Mouse (Mus musculus) forebrain, embryonic 12.5 days (tissue): ENCODE data around the gene Gm973. TPM values are rescaled to one million over a fixed set of nuclear protein-coding genes. Genes with fewer than 3 reads are reported as not detected.
"Not testable (repeated sequence)": the region's sequence is repeated elsewhere in the genome, so short reads cannot be mapped to it uniquely, and the experiment has no call there.

ENCODE experiments used
- ATAC-seq: fragments of 200-750 bp; cut with Nextera tagmentation; 2 replicates; pipeline ENCODE4 v1.8.0; 2017; ENCODE audit warnings: moderate TSS enrichment; ENCODE audit not compliant: low FRiP score
- H3K27ac ChIP-seq: fragments of 300-500 bp; sonication (generic); 2 replicates; pipeline ENCODE4 v1.5.1; 2016; ENCODE audit warnings: mild to moderate bottlenecking
- H3K27me3 ChIP-seq: fragments of 300-500 bp; sonication (generic); 2 replicates; pipeline ENCODE4 v1.6.1; 2016; ENCODE audit warnings: mild to moderate bottlenecking
- H3K36me3 ChIP-seq: fragments of 300-500 bp; sonication (generic); replicated peaks from 2 replicates; pipeline ENCODE4 v1.6.1; 2016; ENCODE audit warnings: mild to moderate bottlenecking
- H3K4me1 ChIP-seq: fragments of 300-500 bp; sonication (generic); 2 replicates; pipeline ENCODE4 v1.6.1; 2016
- H3K4me2 ChIP-seq: fragments of 300-500 bp; sonication (generic); 2 replicates; pipeline ENCODE4 v1.6.1; 2016; ENCODE audit warnings: mild to moderate bottlenecking, moderate library complexity
- H3K4me3 ChIP-seq: fragments of 300-500 bp; sonication (generic); replicated peaks from 2 replicates; pipeline ENCODE4 v1.5.1; 2016; ENCODE audit warnings: mild to moderate bottlenecking
- H3K9ac ChIP-seq: fragments of 300-500 bp; sonication (generic); 2 replicates; pipeline ENCODE4 v1.6.1; 2016; ENCODE audit warnings: mild to moderate bottlenecking
- H3K9me3 ChIP-seq: fragments of 300-500 bp; sonication (generic); 2 replicates; pipeline ENCODE4 v1.6.1; 2016
- WGBS: fragments of 180-500 bp; shearing (Covaris S2); methylation state at CpG from one replicate; pipeline ENCODE4 v1.1.7; 2016; 5-methylcytosine and 5-hydroxymethylcytosine counted together
- polyA plus RNA-seq: library from polyadenylated mRNA; unstranded; fragments of >200 nt; fragmentation: Nextera tagmentation; extraction: Ambion mirVana; gene quantifications from 2 replicates; pipeline ENCODE4 v1.2.1, GENCODE M21; 2016

Gm973 gene
- polyA plus RNA-seq, 1 experiment from 2014 or later, result 1.1 TPM

DNA sequence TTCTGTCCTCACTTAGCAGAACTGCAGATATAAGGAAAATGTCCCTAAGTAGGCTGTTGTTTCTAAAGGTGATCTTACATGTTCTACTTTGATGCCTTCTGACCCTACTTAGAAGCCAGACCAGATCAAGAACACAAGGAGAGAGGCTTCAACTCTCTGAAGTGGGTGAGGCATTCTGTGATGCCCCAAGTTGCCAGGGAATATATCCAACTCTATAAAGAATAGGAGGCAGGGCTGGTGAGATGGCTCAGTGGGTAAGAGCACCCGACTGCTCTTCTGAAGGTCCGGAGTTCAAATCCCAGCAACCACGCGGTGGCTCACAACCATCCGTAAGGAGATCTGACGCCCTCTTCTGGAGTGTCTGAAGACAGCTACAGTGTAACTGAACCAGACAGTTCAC is 114.3 kb downstream of the Gm973 start:
- not testable (repeated sequence) for H3K4me3 ChIP-seq

DNA sequence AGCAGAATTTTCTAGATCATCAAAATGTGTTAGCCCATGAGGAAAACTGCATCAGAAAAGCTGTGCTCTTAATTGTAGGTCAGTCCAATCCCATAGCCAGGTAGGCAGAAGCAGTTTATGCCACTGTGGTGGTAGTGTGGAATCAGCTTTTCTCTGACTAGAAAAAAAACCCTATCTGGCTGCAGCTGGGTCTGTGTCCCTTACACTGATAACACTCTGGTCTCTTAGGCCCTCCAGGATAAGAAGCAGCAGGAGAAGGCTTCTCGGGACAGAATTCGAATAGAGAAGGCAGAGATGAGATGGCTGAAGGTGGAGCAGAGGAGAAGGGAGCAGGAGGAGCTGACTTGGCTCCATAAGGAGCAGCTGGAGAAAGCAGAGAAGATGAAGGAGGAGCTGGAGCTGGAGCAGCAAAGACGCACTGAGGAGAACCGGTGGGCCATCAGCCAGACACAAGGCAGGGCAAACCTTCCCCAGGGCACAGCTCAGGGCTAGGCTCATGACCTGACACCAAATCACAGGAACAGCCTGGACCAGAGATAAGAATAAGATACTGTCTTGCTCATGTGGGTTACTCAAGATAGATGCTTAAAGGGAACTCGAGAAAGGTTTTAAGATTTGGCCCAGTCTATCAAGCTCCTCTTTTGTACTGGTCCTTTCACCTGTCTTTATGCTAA is 116.1 kb downstream of the Gm973 start:
- no peak for ATAC-seq
- 80% methylated on average over 5 of the region's 5 CpGs for WGBS
- H3K36me3 ChIP-seq, result no peaks in the 10 kb centered on the region

More for the DNA sequence above, 114.3 kb downstream of the Gm973 start:
- ATAC-seq, H3K9me3 ChIP-seq, H3K27me3 ChIP-seq, H3K9ac ChIP-seq, H3K27ac ChIP-seq, H3K4me1 ChIP-seq, H3K4me2 ChIP-seq, H3K36me3 ChIP-seq: not testable (repeated sequence)
- 91% methylated on average over 6 of the region's 6 CpGs for WGBS

DNA sequence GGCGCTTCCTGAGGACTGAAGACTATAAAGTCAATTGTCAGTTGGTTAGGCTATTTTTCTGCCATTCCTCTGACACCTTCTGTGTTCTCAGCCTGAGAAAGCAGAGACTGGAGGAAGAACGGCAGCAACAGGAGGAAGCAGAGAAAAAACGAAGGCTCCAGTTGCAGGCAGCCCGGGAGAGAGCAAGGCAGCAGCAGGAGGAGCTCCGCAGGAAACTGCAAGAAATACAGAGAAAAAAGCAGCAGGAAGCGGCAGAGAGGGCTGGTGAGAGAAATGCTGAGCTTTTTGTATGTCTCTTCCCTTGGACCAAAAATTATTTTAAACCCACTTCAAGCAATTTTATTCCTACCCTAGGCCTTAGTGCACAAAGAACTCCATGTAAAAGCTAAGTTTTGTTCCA is 117.0 kb downstream of the Gm973 start:
- no peaks in the 10 kb centered on the region for H3K36me3 ChIP-seq
- no peak overlapping the region for H3K4me3 ChIP-seq
- H3K27me3 ChIP-seq, result no peaks in the 10 kb centered on the region
- H3K4me2 ChIP-seq, result no peak overlapping the region
- ATAC-seq, result no peak
- no peaks in the 10 kb centered on the region for H3K9me3 ChIP-seq
- H3K9ac ChIP-seq, result no peak overlapping the region
- no peaks in the 10 kb centered on the region for H3K4me1 ChIP-seq
- no peak overlapping the region for H3K27ac ChIP-seq
- WGBS, result 49% methylated on average over 6 of the region's 6 CpGs

More for the DNA sequence above, 116.1 kb downstream of the Gm973 start:
- Histone ChIP-seq H3K27ac (no peak overlapping the region), H3K4me2 (no peak overlapping the region), H3K4me3 (no peak overlapping the region), H3K9me3 (no peaks in the 10 kb centered on the region), H3K9ac (no peak overlapping the region), H3K27me3 (no peaks in the 10 kb centered on the region), H3K4me1 (no peaks in the 10 kb centered on the region)

DNA sequence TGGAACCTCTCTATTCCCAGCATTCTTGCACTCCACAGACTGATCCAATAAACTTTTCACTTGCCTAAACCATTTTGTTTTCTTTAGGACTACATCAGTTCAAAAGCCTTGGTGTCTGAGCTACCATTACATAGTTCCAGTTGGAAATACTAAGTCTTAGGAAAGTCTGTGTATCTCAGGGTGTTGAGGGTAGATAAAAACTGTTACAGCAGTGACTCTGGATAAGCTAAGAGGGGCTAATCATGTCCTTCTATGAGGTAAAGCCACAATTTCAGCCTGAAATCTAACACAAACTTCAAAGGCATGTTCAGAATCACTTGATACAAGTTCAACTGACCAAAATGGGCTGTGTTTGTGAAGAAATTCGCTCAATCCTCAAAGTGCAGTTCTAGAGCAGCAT is 120.3 kb downstream of the Gm973 start:
- Histone ChIP-seq H3K9ac (no peak overlapping the region), H3K4me3 (no peak overlapping the region), H3K27me3 (no peaks in the 10 kb centered on the region), H3K9me3 (no peaks in the 10 kb centered on the region), H3K36me3 (peaks cover 9% of the 10 kb centered on the region), H3K4me2 (no peak overlapping the region), H3K27ac (no peak overlapping the region), H3K4me1 (no peaks in the 10 kb centered on the region)
- WGBS, result 73% methylated on average over 1 of the region's 1 CpGs
- no peak for ATAC-seq

DNA sequence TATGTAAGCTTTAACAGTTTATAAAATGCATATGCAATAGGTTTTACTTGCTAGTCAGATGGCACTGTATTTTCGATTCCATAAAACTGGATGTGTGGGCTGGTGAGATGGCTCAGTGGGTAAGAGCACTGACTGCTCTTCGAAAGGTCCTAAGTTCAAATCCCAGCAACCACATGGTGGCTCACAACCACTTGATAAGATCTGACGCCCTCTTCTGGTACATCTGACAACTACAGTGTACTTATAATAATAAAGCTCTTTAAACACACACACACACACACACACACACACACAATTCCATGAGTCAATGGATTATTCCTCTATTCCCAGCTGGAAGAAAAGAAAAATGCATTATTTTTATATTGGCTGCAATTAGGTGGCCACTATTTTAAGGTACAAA is 122.3 kb downstream of the Gm973 start:
- Histone ChIP-seq H3K27me3 (no peaks in the 10 kb centered on the region), H3K9ac (no peak overlapping the region), H3K9me3 (no peaks in the 10 kb centered on the region), H3K4me1 (no peaks in the 10 kb centered on the region), H3K4me3 (no peak overlapping the region), H3K36me3 (peaks cover 25% of the 10 kb centered on the region), H3K4me2 (no peak overlapping the region), H3K27ac (no peak overlapping the region)
- WGBS, result 84% methylated on average over 3 of the region's 3 CpGs
- no peak for ATAC-seq

DNA sequence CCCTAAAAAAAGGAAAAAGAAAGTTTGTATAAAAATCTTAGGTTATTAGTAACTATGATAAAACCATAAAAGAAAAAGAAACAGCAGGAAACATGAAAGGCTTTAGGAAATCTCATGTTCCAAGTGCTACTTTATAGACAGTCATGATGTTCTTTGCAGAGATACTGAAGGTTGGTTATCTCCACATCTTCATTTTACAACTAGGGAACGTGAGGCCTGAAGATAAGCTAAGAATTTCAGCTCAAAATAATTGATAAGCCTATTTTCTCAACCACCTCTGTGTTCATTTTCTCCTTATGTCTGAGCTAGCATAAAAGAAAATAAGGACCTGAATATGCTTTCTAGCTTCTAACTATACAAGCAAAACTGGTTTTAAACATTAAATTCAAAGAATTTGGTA is 126.4 kb downstream of the Gm973 start:
- 93% methylated on average over 1 of the region's 1 CpGs for WGBS
- no peak overlapping the region for H3K4me2 ChIP-seq
- no peaks in the 10 kb centered on the region for H3K9me3 ChIP-seq
- no peaks in the 10 kb centered on the region for H3K27me3 ChIP-seq
- no peak overlapping the region for H3K27ac ChIP-seq
- no peak overlapping the region for H3K4me3 ChIP-seq
- peaks cover 37% of the 10 kb centered on the region for H3K36me3 ChIP-seq
- ATAC-seq, result no peak
- no peak overlapping the region for H3K9ac ChIP-seq
- H3K4me1 ChIP-seq, result no peaks in the 10 kb centered on the region

DNA sequence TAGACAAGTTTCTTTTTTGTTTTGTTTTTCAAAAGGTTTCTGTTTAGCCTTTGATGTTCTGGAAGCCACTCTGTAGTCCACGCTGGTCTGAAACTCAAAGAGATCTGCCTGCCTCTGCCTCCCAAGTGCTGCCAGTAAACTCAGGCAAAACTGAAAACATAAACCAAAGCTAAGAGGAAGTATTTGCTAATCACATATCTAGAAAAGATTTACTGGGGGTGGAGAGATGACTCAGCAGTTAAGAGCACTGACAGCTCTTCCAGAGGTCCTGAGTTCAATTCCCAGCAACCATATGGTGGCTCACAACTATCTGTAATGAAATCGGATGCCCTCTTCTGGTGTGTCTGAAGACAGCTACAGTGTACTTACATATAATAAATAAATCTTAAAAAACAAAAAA is 130.4 kb downstream of the Gm973 start:
- not testable (repeated sequence) for ATAC-seq, H3K9me3 ChIP-seq, H3K4me2 ChIP-seq, H3K4me3 ChIP-seq, H3K4me1 ChIP-seq, H3K27ac ChIP-seq, H3K27me3 ChIP-seq, H3K9ac ChIP-seq
- H3K36me3 ChIP-seq, result peaks cover 52% of the 10 kb centered on the region
- 91% methylated on average over 2 of the region's 2 CpGs for WGBS

DNA sequence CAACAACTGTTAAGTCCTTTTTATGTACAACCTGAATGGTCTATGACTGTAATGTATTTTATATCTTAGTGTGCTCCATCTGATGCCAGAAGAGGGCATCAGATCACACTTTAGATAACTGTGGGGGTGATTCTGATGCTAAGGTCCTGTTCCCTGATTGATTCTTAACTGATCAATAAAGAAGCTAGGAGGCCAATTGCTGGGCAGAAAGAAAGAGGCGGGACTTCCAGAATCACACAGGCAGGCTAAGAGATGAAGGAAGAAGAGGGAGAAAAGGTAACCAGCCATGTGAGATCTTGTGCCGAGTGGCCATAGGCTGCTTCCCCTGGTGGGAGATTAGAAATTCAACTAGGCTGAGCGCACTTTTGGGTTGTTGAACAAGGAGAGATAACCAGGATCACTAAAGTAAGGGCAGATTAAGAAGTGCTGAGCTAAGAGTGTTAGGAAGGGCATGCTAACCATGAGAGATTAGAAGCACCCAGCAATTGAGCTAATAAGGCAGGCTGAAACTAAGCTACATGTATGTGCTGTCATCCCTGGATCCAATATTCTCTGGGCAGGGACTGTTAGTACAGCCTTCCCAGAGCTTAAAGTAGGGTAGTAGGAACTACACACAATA is 135.2 kb downstream of the Gm973 start:
- no peak for ATAC-seq
- no peaks in the 10 kb centered on the region for H3K9me3 ChIP-seq
- H3K27ac ChIP-seq, result no peak overlapping the region
- H3K4me3 ChIP-seq, result no peak overlapping the region
- H3K9ac ChIP-seq, result no peak overlapping the region
- 96% methylated on average over 3 of the region's 3 CpGs for WGBS
- H3K4me1 ChIP-seq, result no peaks in the 10 kb centered on the region
- H3K27me3 ChIP-seq, result no peaks in the 10 kb centered on the region
- H3K36me3 ChIP-seq, result peaks cover 51% of the 10 kb centered on the region
- H3K4me2 ChIP-seq, result no peak overlapping the region

DNA sequence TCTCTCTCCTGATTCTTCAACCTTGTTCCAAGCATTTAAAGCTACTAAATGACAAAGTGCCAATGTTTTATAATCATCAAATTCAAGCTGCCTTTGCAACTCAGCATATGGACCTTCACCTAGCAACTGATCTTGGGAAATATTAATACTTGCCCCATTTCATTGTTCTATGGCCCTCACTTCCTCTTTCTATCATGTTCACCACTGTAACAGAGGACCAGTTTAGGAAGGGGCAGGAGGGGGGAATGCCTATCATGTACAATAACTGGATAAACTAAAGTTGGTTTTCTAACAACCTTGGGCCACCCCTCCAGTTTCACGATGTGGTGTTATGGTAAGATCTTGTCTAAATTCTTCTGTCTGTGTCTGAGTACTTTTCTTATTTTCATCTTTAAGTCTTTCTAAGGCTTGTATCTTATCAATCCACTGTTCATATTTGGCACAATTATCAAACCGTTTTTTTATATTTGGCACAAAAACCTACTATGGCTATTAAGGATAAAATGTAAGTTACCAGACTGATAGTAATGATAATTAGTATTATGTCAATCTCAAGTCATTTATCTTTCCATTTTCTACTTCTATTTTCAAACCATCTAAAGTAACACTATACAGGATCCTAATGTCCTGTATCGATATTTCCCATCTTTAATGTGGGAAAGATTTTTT is 137.3 kb downstream of the Gm973 start:
- no peak overlapping the region for H3K27ac ChIP-seq
- H3K9me3 ChIP-seq, result no peaks in the 10 kb centered on the region
- no peak overlapping the region for H3K4me3 ChIP-seq
- H3K36me3 ChIP-seq, result peaks cover 39% of the 10 kb centered on the region
- H3K4me2 ChIP-seq, result no peak overlapping the region
- H3K27me3 ChIP-seq, result no peaks in the 10 kb centered on the region
- ATAC-seq, result no peak
- WGBS, result 95% methylated on average over 3 of the region's 3 CpGs
- no peak overlapping the region for H3K9ac ChIP-seq
- no peaks in the 10 kb centered on the region for H3K4me1 ChIP-seq

DNA sequence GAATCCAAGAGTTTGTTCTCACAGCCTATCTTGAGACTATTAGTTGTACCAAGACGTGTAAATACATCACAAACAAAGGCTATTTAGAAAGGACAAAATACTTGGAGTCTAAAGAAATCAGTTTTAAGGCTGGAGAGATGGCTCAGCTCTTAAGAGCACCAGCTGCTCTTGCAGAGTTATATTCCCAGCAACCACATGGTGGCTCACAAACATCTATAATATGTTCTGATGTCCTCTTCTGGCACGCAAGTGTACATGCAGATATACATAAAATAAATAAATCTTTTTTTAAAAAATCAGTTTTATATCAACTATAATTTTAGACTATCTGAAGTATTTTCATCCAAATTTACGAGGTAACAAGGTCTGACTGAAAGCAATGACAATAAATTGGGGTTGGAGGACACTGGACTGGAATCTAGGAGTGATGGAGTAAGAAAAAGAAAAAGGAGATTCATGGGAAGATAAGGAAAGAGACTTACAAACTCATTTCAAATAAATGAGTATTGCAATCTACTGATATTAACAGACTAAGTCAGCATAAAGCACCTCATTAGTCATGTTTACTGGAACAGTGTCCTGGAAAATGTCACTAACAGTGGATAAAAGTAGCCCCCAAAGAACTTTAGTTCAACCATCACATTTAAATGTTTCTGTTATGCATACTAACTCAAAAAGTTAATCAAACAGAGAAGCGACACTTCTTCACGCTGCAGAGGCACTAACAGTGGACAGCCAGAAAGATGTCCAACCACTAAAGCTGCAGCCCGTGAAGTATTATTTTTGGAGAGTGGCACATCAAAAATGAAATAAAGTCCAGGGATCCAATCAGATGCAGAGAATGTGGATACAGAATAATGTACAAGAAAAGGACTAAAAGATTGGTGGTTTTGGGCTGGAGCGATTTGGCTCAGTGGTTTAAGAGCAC is 140.4 kb downstream of the Gm973 start:
- no peak overlapping the region for H3K4me2 ChIP-seq
- peaks cover 22% of the 10 kb centered on the region for H3K36me3 ChIP-seq
- no peaks in the 10 kb centered on the region for H3K4me1 ChIP-seq
- no peaks in the 10 kb centered on the region for H3K9me3 ChIP-seq
- H3K9ac ChIP-seq, result no peak overlapping the region
- no peak overlapping the region for H3K4me3 ChIP-seq
- 92% methylated on average over 7 of the region's 7 CpGs for WGBS
- H3K27ac ChIP-seq, result no peak overlapping the region
- H3K27me3 ChIP-seq, result no peaks in the 10 kb centered on the region
- no peak for ATAC-seq

DNA sequence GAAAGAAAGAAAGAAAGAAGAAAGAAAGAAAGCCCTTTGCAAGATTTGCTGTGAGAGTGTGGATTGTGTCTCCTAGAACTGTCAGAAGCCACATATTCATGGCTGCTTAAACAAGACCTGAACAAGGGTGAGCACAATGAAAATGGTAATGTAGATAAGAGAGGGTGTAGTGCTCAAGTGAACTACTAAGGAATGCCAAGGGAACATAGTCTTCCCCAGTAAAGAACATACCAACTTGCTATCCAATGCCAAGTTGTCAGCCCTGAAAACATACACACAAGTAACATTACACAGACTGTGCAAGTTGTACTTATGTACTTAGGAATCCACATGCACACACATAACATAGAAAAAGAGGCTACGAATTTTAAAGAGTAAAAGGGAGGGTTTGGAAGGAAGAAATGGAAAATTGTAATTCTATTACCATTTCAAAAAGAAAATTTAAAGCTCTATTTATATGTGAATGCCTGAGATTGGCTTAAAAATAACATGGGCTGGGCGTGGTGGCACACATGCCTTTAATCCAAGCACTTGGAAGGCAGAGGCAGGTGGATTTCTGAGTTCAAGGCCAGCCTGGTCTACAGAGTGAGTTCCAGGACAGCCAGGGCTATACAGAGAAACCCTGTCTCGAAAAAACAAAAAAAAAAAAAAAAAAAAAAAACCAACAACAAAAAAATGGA is 147.5 kb downstream of the Gm973 start:
- ATAC-seq, result no peak
- Histone ChIP-seq H3K27ac (no peak overlapping the region), H3K9ac (no peak overlapping the region), H3K4me2 (no peak overlapping the region), H3K9me3 (no peaks in the 10 kb centered on the region), H3K4me1 (peaks cover 6% of the 10 kb centered on the region), H3K4me3 (no peak overlapping the region), H3K36me3 (no peaks in the 10 kb centered on the region; the same call in 1 of the 2 replicates), H3K27me3 (no peaks in the 10 kb centered on the region)
- WGBS, result 81% methylated on average over 3 of the region's 3 CpGs

DNA sequence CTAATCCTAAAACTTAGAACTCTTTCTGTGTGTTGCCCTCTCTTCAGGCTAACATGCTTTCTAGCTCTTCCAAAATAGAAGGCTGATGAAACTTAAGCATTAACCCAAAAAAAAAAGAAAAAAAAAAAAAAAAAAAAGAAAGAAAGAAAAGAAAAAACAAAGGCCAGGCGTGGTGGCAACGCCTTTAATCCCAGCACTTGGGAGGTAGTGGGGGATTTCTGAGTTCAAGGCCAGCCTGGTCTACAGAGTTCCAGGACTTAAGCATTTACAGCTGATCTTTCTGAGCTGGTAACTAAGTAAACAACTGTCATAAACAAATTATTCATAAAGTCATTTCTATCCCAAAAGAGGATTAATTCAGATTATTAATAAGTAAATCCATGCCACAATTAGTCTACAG is 152.8 kb downstream of the Gm973 start:
- H3K27ac ChIP-seq, result no peak overlapping the region
- H3K4me3 ChIP-seq, result no peak overlapping the region
- H3K9me3 ChIP-seq, result no peaks in the 10 kb centered on the region
- 80% methylated on average over 2 of the region's 2 CpGs for WGBS
- ATAC-seq, result no peak
- H3K36me3 ChIP-seq, result peaks cover 4% of the 10 kb centered on the region; the same call in 1 of the 2 replicates
- H3K27me3 ChIP-seq, result no peaks in the 10 kb centered on the region
- H3K4me2 ChIP-seq, result peak overlapping the region; percentile 83; the same call in 1 of the 2 replicates
- peaks cover 20% of the 10 kb centered on the region for H3K4me1 ChIP-seq
- no peak overlapping the region for H3K9ac ChIP-seq
